ENCODE assay signal across 10 mouse cellular contexts in the genomic region with DNA sequence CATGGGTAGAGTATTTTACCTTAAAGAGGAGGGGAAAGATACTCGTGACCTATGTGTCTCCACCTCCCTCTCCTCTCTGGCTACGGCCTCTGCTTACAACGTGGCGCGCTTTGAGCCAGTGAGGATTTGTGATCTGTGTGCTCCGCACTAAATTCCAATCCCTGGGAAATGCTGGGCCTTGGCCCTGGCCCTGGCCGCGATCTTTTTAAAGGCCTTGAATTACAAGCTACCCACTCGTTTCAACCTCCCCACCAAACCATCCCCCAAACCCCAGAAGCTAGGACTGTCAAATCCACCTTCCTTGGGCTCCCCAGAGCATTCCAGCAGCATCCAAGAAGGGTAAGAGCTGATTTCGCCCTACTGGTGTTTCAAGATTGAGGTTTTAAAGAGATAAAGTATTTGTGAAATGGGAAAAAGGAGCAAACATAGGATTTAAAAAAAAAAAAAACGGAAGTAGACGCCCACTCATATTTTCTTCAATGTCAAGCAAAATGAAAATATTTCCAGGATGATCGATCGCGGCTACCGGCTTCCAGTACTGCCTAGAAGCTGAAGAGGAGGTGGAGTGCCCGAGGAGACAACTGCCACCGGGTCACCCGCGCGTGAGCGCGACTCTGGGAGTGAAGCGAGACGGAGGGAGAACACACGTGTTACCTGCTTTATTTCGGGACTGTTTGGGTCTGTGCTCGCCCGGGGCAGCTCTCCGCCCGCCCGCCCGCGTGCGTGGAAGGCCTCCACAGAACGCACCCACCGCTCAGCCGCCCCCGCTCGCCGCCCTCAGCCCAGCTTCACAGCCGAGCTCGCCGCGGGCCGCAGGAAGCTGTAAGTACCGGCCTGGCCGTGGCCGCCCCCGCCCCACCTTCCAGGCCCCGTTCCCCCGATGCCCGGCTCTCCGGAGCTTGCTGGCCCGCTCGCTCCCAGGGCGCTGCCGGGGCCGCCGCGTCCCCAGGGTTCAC. TPM values are rescaled to one million over a fixed set of nuclear protein-coding genes. Genes with fewer than 3 reads are reported as not detected.
DNase-seq lines count a peak whose midpoint lies in the region; ATAC-seq and TF ChIP-seq lines count a peak whose summit lies in the region.
"Had no signal": no experiment of that assay in that cellular context is flagged by ENCODE, and none has a peak within 500 bp of the region (broad histone marks: within the 10 kb centered on the region; RNA-seq: fewer than 3 reads in every experiment).

A gene (plus strand): TSS at position 96 of the 956 bp plus-strand sequence.

- H3K4me2 ChIP-seq in hindbrain, embryonic 14.5 days (replicated peaks), result peak within 1 kb of the TSS; percentile 34
- H3K4me2 ChIP-seq in liver, embryonic 12.5 days, result peak within 1 kb of the TSS; percentile 52
- peak within 1 kb of the TSS; percentile 44 for H3K4me2 ChIP-seq in stomach, embryonic 16.5 days (ENCODE audit: low read depth, low read length)

- no peaks in the 10 kb centered on the region for H3K9me3 ChIP-seq in hindbrain, embryonic 14.5 days (ENCODE audit: control insufficient read depth, low read length)
- no peaks in the 10 kb centered on the region for H3K9me3 ChIP-seq in liver, embryonic 12.5 days (replicated peaks)
- no peaks in the 10 kb centered on the region for H3K9me3 ChIP-seq in stomach, embryonic 16.5 days (replicated peaks; ENCODE audit: control insufficient read depth, low read length)

- no peak within 1 kb of the TSS for H3K9ac ChIP-seq in hindbrain, embryonic 14.5 days
- no peak within 1 kb of the TSS for H3K9ac ChIP-seq in liver, embryonic 12.5 days
- no peak within 1 kb of the TSS for H3K9ac ChIP-seq in stomach, embryonic 16.5 days (ENCODE audit: low read length)

- H3K27ac ChIP-seq in kidney, adult 2 months (ENCODE audit: insufficient read depth, low read depth, low read length), result no peak within 1 kb of the TSS
- peak within 1 kb of the TSS; percentile 93 for H3K27ac ChIP-seq in cortical plate, adult 2 months (ENCODE audit: insufficient read depth, low read length)
- no peak within 1 kb of the TSS for H3K27ac ChIP-seq in hindbrain, embryonic 14.5 days
- no peak within 1 kb of the TSS for H3K27ac ChIP-seq in liver, embryonic 12.5 days
- no peak within 1 kb of the TSS for H3K27ac ChIP-seq in stomach, embryonic 16.5 days (ENCODE audit: low read length)
- H3K27ac ChIP-seq: macrophage had no signal

- no peak for TF ChIP-seq CTCF in kidney, adult 2 months (conservative IDR thresholded peaks at IDR 0.05; ENCODE audit: insufficient read depth, insufficient read length, low read depth, low read length)
- TF ChIP-seq CTCF in cortical plate, adult 2 months (IDR thresholded peaks at IDR 0.05; ENCODE audit: extremely low read depth, insufficient read depth, low read length), result no peak

- ATAC-seq in hindbrain, embryonic 14.5 days (ENCODE audit: low FRiP score), result no peak
- no peak for ATAC-seq in liver, embryonic 12.5 days
- ATAC-seq in stomach, embryonic 16.5 days (ENCODE audit: insufficient read depth, low FRiP score), result peak; percentile 30; the same call in 1 of the 2 replicates
- ATAC-seq: Patski had no signal

- H3K27me3 ChIP-seq in kidney, adult 2 months (replicated peaks; ENCODE audit: control insufficient read depth, insufficient read depth, low read length), result peaks cover 17% of the 10 kb centered on the region
- peaks cover 84% of the 10 kb centered on the region for H3K27me3 ChIP-seq in hindbrain, embryonic 14.5 days (ENCODE audit: control insufficient read depth, insufficient read depth, low read length)
- peaks cover 84% of the 10 kb centered on the region for H3K27me3 ChIP-seq in liver, embryonic 12.5 days (replicated peaks)
- peaks cover 79% of the 10 kb centered on the region for H3K27me3 ChIP-seq in stomach, embryonic 16.5 days (ENCODE audit: control insufficient read depth, insufficient read depth, low read length)

- no peaks in the 10 kb centered on the region for H3K4me1 ChIP-seq in kidney, adult 2 months (ENCODE audit: control insufficient read depth, insufficient read depth, low read length)
- H3K4me1 ChIP-seq in cortical plate, adult 2 months (ENCODE audit: control insufficient read depth, insufficient read depth, low read length), result no peaks in the 10 kb centered on the region; the same call in 1 of the 2 replicates
- no peaks in the 10 kb centered on the region for H3K4me1 ChIP-seq in hindbrain, embryonic 14.5 days (replicated peaks; ENCODE audit: control insufficient read depth, insufficient read depth, low read length)
- peaks cover 11% of the 10 kb centered on the region; the same call in 1 of the 2 replicates for H3K4me1 ChIP-seq in liver, embryonic 12.5 days
- H3K4me1 ChIP-seq in stomach, embryonic 16.5 days (ENCODE audit: control insufficient read depth, insufficient read depth, low read length), result 0 out of 2 replicates have a peak, but pooled peaks cover 11% of the 10 kb centered on the region

- no peak within 1 kb of the TSS for H3K4me3 ChIP-seq in kidney, adult 2 months (ENCODE audit: insufficient read depth, low read depth, low read length)
- peak within 1 kb of the TSS; percentile 93 for H3K4me3 ChIP-seq in cortical plate, adult 2 months (ENCODE audit: insufficient read depth, low read length)
- peak within 1 kb of the TSS; percentile 18 for H3K4me3 ChIP-seq in hindbrain, embryonic 14.5 days (replicated peaks; ENCODE audit: low read length)
- peak within 1 kb of the TSS; percentile 38 for H3K4me3 ChIP-seq in liver, embryonic 12.5 days
- peak within 1 kb of the TSS; percentile 35 for H3K4me3 ChIP-seq in stomach, embryonic 16.5 days (replicated peaks; ENCODE audit: low read length)

- 2% methylated on average over 61 of the region's 61 CpGs for WGBS in kidney, adult 2 months
- under 1% methylated on average over 61 of the region's 61 CpGs for WGBS in hindbrain, embryonic 14.5 days
- WGBS in liver, embryonic 12.5 days (ENCODE audit: insufficient replicate concordance), result 1% methylated on average over 47 of the region's 61 CpGs
- 1% methylated on average over 61 of the region's 61 CpGs for WGBS in stomach, embryonic 16.5 days

- peak; percentile 0 for DNase-seq in kidney, adult 2 months
- no peak for DNase-seq in kidney, adult 8-10 months
- peak; percentile 38 for DNase-seq in hindbrain, embryonic 14.5 days (ENCODE audit: low spot score)
- DNase-seq in lung, adult 18-20 months, result no peak
- no peak for DNase-seq in kidney, postnatal 14 days

- H3K36me3 ChIP-seq in kidney, adult 2 months (ENCODE audit: control insufficient read depth, insufficient read depth, low read length), result no peaks in the 10 kb centered on the region
- H3K36me3 ChIP-seq in hindbrain, embryonic 14.5 days (replicated peaks; ENCODE audit: control insufficient read depth, insufficient read depth), result no peaks in the 10 kb centered on the region
- H3K36me3 ChIP-seq in liver, embryonic 12.5 days, result no peaks in the 10 kb centered on the region
- no peaks in the 10 kb centered on the region for H3K36me3 ChIP-seq in stomach, embryonic 16.5 days (ENCODE audit: control insufficient read depth, insufficient read depth, low read length)

- no peak for TF ChIP-seq POLR2A in kidney, adult 2 months (IDR thresholded peaks at IDR 0.05; ENCODE audit: low read depth, low read length)
- TF ChIP-seq POLR2A in cortical plate, adult 2 months (IDR thresholded peaks at IDR 0.05; ENCODE audit: extremely low read depth, insufficient read depth, low read length), result peak; percentile 78; the same call in 1 of the 2 replicates

RNA-seq across cellular contexts. Expression of the gene that starts here (rescaled TPM):
- not detected in 2 replicates for polyA plus RNA-seq in kidney, adult 2 months (2012; rRNA removed)
- 61.2 and 63.1 TPM in 2 replicates for polyA plus RNA-seq in cortical plate, adult 2 months (2012; rRNA removed)
- not detected in 2 replicates for polyA plus RNA-seq in hindbrain, embryonic 14.5 days (2014; fragmentation: Nextera tagmentation; extraction: Ambion mirVana)
- polyA plus RNA-seq in liver, embryonic 12.5 days (2016; fragmentation: Nextera tagmentation; extraction: Ambion mirVana), result 0.06 TPM in 1 of 2 replicates, not detected in the other
- polyA plus RNA-seq in stomach, embryonic 16.5 days (2015; fragmentation: Nextera tagmentation; extraction: Ambion mirVana), result 0.10 TPM in 1 of 2 replicates, not detected in the other
- polyA plus RNA-seq: macrophage, Patski had no signal

Comparison
In these comparisons a context has a peak if more than half of its experiments do, and no peak if none do; other contexts are left out.
1. RNA of the gene that starts here (polyA plus RNA-seq): 61.2 to 63.1 TPM in cortical plate, adult 2 months; 0.10 TPM in stomach, embryonic 16.5 days, not detected in kidney, adult 2 months, not detected in hindbrain, embryonic 14.5 days and 0.06 TPM in liver, embryonic 12.5 days; every median in the first group is over 10 times any median in the second.
2. Peak in DNase-seq in kidney, adult 2 months; RNA of the gene not detected or under 1 TPM.
3. Peak in DNase-seq, H3K4me3 ChIP-seq and H3K4me2 ChIP-seq in hindbrain, embryonic 14.5 days; RNA of the gene not detected or under 1 TPM.
4. Peak in ATAC-seq, H3K4me3 ChIP-seq and H3K4me2 ChIP-seq in stomach, embryonic 16.5 days; RNA of the gene not detected or under 1 TPM.
5. Peak in every context shown above with its lines, with median percentiles within 50 percentile points of each other: H3K4me2 ChIP-seq.